Mouse (Mus musculus): Measurements from ENCODE around the gene Rela.

GRCm38 (mm10) chr19:5692086-5692912 is 55.0 kb downstream of the Rela start:
- TF ChIP-seq POLR2A (IDR thresholded peaks at IDR 0.05; ENCODE audit: borderline replicate concordance, extremely low read depth, insufficient read depth, insufficient read length, poor library complexity, severe bottlenecking): no peak
- TF ChIP-seq CTCF (IDR thresholded peaks at IDR 0.05; ENCODE audit: borderline replicate concordance, extremely low read depth, insufficient read depth, insufficient read length): no peak
